Mouse (Mus musculus) adrenal gland, adult 2 months (tissue): ENCODE data around the gene Slc35b3. TPM values are rescaled to one million over a fixed set of nuclear protein-coding genes. Genes with fewer than 3 reads are reported as not detected.

ENCODE experiments used
- DNase-seq: peaks from one replicate; pipeline ENCODE4 v3.0.0; 2021
- long read RNA-seq: library from polyadenylated mRNA; stranded (forward); transcript quantifications from one replicate; pipeline ENCODE4 v2.0.0, GENCODE M21; 2021
- polyA plus RNA-seq: library from polyadenylated mRNA; depleted of rRNA; stranded (reverse); fragments of >200 nt; gene quantifications from 2 replicates; pipeline ENCODE4 v1.2.3, GENCODE M21; 2012; rRNA removed
- total RNA-seq, 2 experiments: library from RNA; stranded (reverse); gene quantifications; 2 replicates each; pipeline ENCODE4 v1.2.3; 2021

The Slc35b3 gene
- 10 to 100 TPM; 18.4 to 19.2 TPM for total RNA-seq
- 4.7 and 6.2 TPM in 2 replicates for polyA plus RNA-seq
- long read RNA-seq, transcript Slc35b3-209 (10 exons, 2,216 nt): major isoform, 5 of 12 reads
- long read RNA-seq, partial matches to known transcripts: 0 of 12 reads
- long read RNA-seq, other reads (novel, unspliced or antisense): 5 of 12 reads

GRCm38 (mm10) chr13:38960063-38961050 lies at the start of gene Slc35b3:
Gene Slc35b3, minus strand, starts transcription at chr13:38960875.
- DNase-seq: peak; percentile 93

DNA sequence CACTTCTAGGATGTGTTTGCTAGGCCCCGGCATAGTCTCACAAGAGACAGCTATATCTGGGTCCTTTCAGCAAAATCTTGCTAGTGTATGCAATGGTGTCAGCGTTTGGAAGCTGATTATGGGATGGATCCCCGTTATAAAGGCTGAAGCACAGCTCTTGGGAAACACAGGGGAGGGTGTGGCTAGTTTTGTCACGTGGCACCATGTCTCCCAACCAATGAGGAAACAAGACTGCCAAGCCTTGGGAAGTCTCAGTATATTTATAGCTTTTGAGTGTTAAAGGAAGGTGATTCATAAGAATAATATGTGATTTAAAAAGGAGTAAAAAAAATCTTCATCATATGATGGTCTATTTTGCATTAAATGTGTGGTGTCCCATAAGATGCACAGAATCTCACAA lies 49.6 kb upstream of the Slc35b3 start:
- no peak for DNase-seq

DNA sequence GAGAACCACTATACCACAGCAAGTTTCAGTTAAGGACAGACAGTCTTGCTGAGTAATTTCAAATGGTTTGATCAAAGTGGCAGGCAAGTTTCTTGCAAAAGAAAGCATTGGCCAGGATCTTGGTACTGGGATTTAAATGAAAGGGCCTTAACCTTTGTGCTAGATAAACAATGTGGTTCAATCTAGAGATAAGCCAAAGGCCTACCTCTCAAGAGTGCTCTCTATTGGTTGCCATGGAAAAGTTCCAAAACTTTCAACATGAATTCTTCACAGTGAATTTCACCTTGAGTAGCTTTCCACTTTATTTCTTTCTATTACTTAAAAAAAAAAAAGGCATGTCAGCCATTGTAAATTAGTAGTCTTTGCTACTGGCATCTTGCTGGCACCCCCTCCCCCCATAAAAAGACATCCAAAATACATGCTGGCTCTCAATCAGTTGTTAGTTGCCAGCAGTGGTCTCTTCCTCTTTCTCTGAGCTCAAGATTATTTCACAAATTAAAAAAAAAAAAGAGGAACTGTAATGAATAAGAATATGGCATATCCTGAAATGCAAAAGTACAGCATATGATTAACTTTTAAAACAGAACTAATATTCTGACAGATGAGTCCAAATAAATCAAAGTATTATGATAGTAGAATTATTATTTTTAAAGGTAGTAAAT lies 42.6 kb upstream of the Slc35b3 start:
- no peak for DNase-seq

DNA sequence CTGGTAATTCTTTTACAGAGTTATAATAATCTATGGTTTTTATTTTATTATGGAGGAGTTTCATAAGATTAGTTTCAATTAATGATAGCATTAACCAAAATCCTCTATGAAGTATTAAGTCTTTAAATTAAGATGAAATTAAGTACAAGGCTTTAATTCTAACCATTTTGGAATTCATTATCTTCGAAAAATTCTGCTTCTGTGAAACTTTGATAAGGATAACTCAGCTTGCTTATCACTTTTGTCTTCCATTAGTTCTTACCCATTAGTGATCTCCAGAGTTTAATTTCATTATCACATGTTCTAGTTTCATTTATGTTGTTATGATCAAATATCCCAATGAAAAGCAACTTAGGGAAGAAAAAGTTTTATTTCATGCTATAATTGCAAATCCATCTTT lies 41.7 kb upstream of the Slc35b3 start:
- no peak for DNase-seq

GRCm38 (mm10) chr13:39001434-39001833 lies 40.8 kb upstream of the Slc35b3 start:
- DNase-seq: no peak

GRCm38 (mm10) chr13:38998958-38999357 lies 38.3 kb upstream of the Slc35b3 start:
- DNase-seq: no peak

- DNase-seq: peak; percentile 22
Measured at GRCm38 (mm10) chr13:38992529-38992928, 31.9 kb upstream of the Slc35b3 start.

DNA sequence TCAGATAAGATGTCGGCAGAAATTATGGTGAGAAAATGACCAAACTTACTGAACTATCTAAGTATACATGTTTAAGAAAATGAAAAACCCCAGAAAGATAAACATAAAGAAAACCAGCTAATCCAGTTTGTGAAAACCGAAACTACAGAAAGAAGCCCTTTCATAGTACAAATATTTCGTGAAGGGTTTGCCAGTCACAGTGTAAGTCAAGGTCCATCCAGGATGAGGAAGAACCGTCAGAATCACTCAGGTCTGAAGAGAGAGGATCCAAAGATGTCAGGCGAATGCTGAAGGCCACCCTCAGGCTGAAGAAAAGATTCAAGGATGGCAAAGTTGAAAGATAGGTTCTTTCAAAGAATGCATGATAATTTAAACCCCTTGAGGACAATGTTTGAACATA lies 23.1 kb upstream of the Slc35b3 start:
- DNase-seq: no peak

GRCm38 (mm10) chr13:38980900-38981299 lies 20.2 kb upstream of the Slc35b3 start:
- DNase-seq: no peak

- DNase-seq: no peak
Measured at GRCm38 (mm10) chr13:38976978-38977377, 16.3 kb upstream of the Slc35b3 start.

DNA sequence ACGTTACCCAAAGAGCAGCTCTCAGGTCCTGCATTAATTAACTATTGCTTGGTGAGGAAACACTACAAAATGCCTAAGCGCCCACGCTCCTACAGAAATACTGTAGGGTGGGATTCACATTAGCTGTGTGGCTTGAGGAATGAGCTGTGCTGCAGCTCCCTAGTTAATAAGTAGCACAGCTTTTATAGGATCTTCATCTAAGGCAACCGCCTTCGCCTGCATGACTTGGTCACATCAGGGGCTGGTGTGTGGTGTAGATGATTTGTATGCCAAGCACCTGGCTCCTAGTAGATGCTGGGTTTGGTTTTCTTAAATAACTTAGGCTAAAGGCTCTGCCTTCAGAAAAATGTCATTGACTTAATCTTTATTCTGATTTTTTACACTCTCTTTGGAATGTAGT lies 15.2 kb upstream of the Slc35b3 start:
- DNase-seq: no peak

DNA sequence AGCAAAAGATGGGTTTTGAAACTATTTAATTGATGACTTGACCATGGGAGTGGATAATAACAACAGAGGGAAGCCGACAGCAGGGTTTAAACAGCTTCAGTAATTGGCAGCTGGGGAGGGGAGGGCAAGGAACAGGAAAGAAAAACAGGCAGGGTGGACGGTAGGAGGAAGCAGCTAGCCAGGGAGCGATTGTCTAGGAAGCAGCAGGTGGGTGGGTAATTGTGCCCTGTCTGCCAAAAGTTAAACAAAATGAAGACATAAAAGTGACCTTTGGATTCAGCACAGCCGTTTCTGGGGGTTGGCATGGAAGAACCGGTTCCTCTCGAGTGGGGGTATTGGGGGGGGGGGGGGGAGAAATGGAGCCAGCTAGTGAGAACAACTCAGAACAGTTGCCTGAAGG lies 11.9 kb upstream of the Slc35b3 start:
- no peak for DNase-seq

- no peak for DNase-seq
Measured at GRCm38 (mm10) chr13:38971047-38971446, 10.4 kb upstream of the Slc35b3 start.

GRCm38 (mm10) chr13:38967518-38967917 lies 6.8 kb upstream of the Slc35b3 start:
- no peak for DNase-seq

DNA sequence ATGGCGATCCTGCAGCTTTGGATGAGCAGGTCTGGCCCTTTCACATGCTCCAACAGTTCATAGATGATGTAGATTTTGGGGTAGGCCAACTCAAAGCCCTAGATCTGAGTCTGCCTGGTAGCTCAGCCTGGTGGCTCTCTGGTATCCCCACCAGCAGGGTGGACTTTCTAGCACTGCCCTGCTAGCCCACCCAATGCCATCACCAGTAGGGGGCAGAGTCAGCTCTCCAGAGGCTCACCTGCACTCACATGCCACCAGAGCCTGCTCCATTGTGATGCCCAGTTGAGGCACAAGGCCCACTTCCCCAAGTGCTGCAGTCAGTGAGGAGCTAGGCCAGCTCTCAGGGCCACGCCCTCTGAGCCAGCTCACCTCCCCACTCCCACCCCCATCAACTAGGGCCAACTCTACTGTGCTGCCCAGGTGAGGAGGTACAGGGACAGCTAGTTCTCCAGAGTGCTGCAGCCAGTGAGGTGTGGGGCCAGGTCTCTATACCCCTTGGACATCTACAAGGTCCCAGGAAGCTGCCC lies 6.3 kb upstream of the Slc35b3 start:
- no peak for DNase-seq

GRCm38 (mm10) chr13:38962771-38963170 lies 2.1 kb upstream of the Slc35b3 start:
- DNase-seq: no peak

DNA sequence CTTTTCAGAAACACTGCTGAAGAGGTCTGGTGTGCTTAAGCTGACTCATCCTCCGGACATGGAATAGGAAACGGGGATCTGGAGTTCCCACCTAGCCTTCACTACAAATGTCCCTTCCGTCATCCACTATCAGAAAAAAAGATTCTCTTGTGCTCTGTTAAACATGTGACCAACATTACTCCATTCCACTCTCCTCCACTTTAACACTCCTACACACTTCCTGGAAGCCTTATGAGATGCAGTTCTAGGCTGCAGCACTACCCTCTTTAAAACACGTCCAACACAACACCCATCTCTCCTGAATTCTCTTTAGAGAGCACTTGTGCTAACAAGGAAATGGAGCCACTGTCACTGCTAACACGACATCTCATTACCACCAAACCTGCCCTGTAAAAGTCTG lies 2.6 kb downstream of the Slc35b3 start:
- DNase-seq: peak; percentile 7

GRCm38 (mm10) chr13:38946296-38947012 lies 14.2 kb downstream of the Slc35b3 start:
- no peak for DNase-seq

DNA sequence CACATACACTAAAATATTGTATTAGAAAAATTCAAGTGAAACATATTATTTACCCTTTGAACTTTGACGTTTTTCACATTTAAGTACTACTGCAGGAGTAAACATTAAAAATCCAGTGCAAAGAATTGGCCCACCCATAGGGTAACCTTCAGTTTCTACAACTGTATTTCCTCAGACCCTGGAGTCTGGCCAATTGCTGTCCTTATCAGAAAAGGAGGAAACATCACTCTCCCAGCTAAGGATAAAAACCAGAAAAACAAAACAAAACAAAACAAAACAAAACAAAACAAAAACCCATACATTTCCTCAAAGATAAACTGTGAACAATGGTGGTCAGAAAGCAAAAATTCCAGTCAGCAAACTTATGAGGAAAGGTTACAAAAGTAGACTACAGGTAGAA lies 14.9 kb downstream of the Slc35b3 start:
- peak; percentile 62 for DNase-seq

DNA sequence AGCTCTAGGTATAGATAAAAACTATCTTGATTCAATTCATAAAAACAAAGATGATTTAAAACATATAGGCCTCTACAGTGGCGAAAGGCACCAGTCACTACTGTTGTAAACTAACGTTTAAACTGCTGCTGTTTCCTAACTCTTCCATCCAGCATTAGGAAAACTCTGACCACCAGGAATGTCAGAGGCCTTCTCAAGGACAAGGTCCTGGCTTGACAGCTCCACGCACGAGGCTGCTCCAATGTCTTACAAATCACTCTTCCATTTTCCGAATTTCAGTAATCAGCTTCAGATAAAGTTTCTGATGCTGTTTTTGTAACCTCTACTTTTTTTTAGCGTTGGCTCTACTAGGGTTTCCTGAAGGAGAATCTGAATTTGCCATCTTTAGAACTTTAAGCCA lies 15.7 kb downstream of the Slc35b3 start:
- DNase-seq: peak; percentile 69

- DNase-seq: no peak
Measured at GRCm38 (mm10) chr13:38941786-38942185, 18.9 kb downstream of the Slc35b3 start.

DNA sequence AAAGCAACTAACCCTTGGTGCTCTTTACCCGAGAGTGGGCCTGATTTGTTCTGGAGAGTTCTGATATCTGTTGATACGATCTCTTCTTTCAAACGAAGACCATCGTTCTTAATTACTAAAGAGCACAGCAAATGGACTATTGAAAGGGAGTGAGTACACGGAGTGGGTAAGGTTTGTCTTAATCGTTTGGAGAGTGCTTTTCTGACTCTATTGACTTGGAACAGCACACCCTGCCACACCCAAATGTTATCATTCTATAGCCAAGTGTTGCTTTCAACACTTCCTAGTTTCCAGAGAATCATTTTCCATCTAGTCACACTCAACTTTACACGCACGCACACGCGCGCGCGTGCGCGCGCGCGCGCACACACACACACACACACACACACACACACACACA lies 19.4 kb downstream of the Slc35b3 start:
- no peak for DNase-seq
